Mouse (Mus musculus): ENCODE measurements at regions not wholly inside any gene's neighbourhood (a gene's known extent, or its start where the extent isn't known, plus 50 kb on each side); places are given as distances from the start of the nearest gene placed in this dataset.

GRCm38 (mm10) chr5:39150891-39151290, 274.3 kb upstream of the Clnk start:
- no peak for ATAC-seq
- Histone ChIP-seq H3K4me1 (replicated peaks) (no peaks in the 10 kb centered on the region), H3K4me3 (replicated peaks) (no peak overlapping the region), H3K27ac (no peak overlapping the region), H3K27me3 (replicated peaks) (no peaks in the 10 kb centered on the region), H3K4me2 (replicated peaks) (no peak overlapping the region), H3K9me3 (no peaks in the 10 kb centered on the region), H3K36me3 (no peaks in the 10 kb centered on the region), H3K9ac (no peak overlapping the region)
- WGBS, result 86% methylated on average over 4 of the region's 4 CpGs

GRCm38 (mm10) chr5:39145658-39146057, 269.0 kb upstream of the Clnk start:
- ATAC-seq, result no peak
- H3K4me1 ChIP-seq (replicated peaks), result no peaks in the 10 kb centered on the region
- H3K36me3 ChIP-seq, result no peaks in the 10 kb centered on the region
- no peak overlapping the region for H3K9ac ChIP-seq
- WGBS, result 47% methylated on average over 2 of the region's 2 CpGs
- no peak overlapping the region for H3K4me2 ChIP-seq (replicated peaks)
- H3K27ac ChIP-seq, result no peak overlapping the region
- no peak overlapping the region for H3K4me3 ChIP-seq (replicated peaks)
- H3K9me3 ChIP-seq, result no peaks in the 10 kb centered on the region
- no peaks in the 10 kb centered on the region for H3K27me3 ChIP-seq (replicated peaks)

DNA sequence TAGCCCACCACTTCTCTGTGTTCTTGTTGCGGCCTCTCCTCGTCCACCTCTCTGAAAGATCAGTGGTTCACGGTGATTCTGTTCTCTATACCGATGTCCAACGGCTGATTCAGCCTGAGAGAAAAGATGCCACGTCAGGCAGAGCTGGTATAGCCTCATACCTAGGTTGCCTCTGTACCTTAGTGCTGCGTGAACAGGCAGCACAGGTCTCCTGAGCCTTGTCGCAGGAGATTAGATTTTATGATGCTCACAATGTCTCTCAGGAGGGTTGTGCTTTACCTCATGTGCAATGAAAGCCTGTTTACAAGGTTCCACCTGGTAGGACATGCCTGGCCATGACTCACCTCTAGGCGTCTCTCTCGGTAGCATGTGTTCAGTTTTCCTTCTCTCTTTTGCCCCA, 267.6 kb upstream of the Clnk start:
- Histone ChIP-seq H3K27ac (no peak overlapping the region), H3K9me3 (no peaks in the 10 kb centered on the region), H3K4me3 (replicated peaks) (no peak overlapping the region), H3K36me3 (no peaks in the 10 kb centered on the region), H3K4me2 (replicated peaks) (no peak overlapping the region), H3K4me1 (replicated peaks) (no peaks in the 10 kb centered on the region), H3K9ac (no peak overlapping the region), H3K27me3 (replicated peaks) (no peaks in the 10 kb centered on the region)
- peak; percentile 17; the same call in 1 of the 2 replicates for ATAC-seq
- 68% methylated on average over 10 of the region's 10 CpGs for WGBS

DNA sequence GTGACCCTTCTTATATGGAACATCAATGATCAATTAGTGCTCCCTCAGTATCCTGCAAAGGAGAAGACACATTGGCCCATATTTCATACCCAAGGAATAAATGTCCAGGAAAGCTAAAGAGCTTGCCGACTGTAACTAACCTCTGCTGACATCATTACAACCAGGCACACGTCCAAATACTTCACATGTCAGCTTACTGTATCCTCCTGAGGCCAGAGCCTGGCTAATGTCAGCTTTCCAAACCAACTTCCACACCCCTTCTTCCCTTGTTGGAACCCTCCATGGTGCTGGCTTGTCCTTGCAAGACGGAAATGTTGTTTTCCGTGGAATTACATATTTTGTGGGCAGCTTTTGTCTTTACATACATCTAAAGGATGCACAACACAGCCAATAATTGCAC, 267.0 kb upstream of the Clnk start:
- no peaks in the 10 kb centered on the region for H3K36me3 ChIP-seq
- no peak overlapping the region for H3K9ac ChIP-seq
- 46% methylated on average over 4 of the region's 4 CpGs for WGBS
- peak; percentile 71 for ATAC-seq
- H3K4me3 ChIP-seq (replicated peaks), result no peak overlapping the region
- no peak overlapping the region for H3K27ac ChIP-seq
- no peaks in the 10 kb centered on the region for H3K27me3 ChIP-seq (replicated peaks)
- H3K4me2 ChIP-seq (replicated peaks), result no peak overlapping the region
- no peaks in the 10 kb centered on the region for H3K9me3 ChIP-seq
- H3K4me1 ChIP-seq (replicated peaks), result no peaks in the 10 kb centered on the region

DNA sequence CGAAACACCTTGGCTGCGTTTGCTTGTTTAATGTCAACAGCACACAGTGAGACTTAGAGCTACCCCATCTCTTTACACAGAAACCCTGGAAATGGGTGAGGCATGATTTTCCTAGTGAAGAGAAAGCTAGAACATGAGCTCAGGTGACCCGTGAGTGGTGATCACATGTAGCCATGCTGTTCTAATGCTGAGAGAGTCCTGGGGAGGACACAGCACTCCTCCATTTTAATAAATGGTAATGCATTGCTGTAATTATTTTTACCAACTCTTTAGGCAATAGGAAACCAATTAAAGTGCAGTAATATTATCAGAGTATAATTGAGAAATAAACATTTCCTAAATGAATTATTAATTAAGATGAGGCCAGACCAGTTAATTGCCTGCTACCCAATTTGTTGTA, 261.8 kb upstream of the Clnk start:
- Histone ChIP-seq H3K4me2 (replicated peaks) (no peak overlapping the region), H3K9me3 (no peaks in the 10 kb centered on the region), H3K36me3 (no peaks in the 10 kb centered on the region), H3K9ac (no peak overlapping the region), H3K27ac (no peak overlapping the region), H3K27me3 (replicated peaks) (no peaks in the 10 kb centered on the region), H3K4me3 (replicated peaks) (no peak overlapping the region), H3K4me1 (replicated peaks) (no peaks in the 10 kb centered on the region)
- ATAC-seq, result no peak
- WGBS, result 83% methylated on average over 3 of the region's 3 CpGs

DNA sequence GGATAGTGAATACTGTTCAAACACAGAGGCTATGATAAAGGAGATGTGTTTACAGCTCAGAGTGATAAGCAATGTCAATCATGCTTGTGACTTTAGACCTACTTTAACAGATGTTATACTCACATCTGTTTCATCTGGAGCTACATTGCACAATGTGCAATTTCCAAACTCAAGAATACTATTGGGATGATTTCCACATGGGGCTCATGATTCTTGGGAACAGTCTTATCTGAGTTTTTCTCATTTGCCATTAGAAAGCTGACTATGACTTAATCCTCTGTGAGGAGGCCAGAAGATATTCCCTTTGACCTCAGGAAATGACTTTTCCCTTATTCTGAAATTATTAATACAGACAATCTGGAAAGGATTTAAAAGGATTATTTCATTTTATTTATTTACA, 252.3 kb upstream of the Clnk start:
- no peaks in the 10 kb centered on the region for H3K27me3 ChIP-seq (replicated peaks)
- no peaks in the 10 kb centered on the region for H3K9me3 ChIP-seq
- ATAC-seq, result no peak
- H3K36me3 ChIP-seq, result no peaks in the 10 kb centered on the region
- H3K4me3 ChIP-seq (replicated peaks), result no peak overlapping the region
- H3K4me2 ChIP-seq (replicated peaks), result no peak overlapping the region
- H3K9ac ChIP-seq, result no peak overlapping the region
- no peaks in the 10 kb centered on the region for H3K4me1 ChIP-seq (replicated peaks)
- H3K27ac ChIP-seq, result no peak overlapping the region

DNA sequence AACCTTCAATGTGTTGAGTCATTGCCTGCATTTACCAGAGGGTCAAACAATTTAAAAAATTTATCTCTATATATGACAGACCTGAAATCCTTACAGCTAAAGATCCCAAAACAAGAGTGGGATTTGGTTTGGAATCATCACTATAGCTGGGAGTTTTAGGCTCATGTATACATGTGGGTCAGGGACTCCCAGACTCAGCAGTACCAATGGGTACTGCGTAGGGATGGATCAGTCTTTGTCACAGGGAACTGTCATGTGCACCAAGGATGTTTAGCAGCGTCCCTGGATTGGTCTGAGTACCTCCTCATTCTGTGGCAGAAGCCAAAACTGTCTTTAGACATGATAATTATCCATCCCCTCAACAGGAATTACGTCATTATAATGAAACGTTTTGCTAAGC, 250.2 kb upstream of the Clnk start:
- no peaks in the 10 kb centered on the region for H3K9me3 ChIP-seq
- H3K27ac ChIP-seq, result no peak overlapping the region
- ATAC-seq, result no peak
- no peak overlapping the region for H3K4me2 ChIP-seq (replicated peaks)
- no peaks in the 10 kb centered on the region for H3K27me3 ChIP-seq (replicated peaks)
- H3K9ac ChIP-seq, result no peak overlapping the region
- H3K36me3 ChIP-seq, result no peaks in the 10 kb centered on the region
- 84% methylated on average over 4 of the region's 4 CpGs for WGBS
- no peak overlapping the region for H3K4me3 ChIP-seq (replicated peaks)
- no peaks in the 10 kb centered on the region for H3K4me1 ChIP-seq (replicated peaks)

DNA sequence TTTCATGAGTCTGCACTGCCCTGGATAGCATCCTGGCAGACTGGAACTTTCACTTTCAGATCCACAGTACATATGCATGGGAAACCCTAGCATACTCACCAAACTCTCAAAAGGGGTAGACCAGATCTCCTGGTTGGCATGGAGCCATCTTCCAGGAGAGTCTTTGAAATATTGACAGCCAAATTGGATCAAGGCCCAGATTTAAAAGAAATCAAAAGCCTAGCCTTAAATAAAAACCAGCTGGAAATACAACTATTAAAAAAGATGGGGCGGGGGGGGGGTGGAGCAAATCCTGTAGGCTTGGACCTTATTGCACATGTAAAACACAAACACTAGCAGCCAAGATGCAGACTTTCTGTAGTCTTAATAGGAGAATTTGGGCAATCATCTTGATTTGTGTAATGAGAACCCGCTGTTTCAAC, 249.7 kb upstream of the Clnk start:
- WGBS, result 67% methylated on average over 2 of the region's 2 CpGs
- Histone ChIP-seq H3K9ac (no peak overlapping the region), H3K9me3 (no peaks in the 10 kb centered on the region), H3K4me2 (replicated peaks) (no peak overlapping the region), H3K27me3 (replicated peaks) (no peaks in the 10 kb centered on the region), H3K27ac (no peak overlapping the region), H3K4me1 (replicated peaks) (no peaks in the 10 kb centered on the region), H3K36me3 (no peaks in the 10 kb centered on the region), H3K4me3 (replicated peaks) (no peak overlapping the region)
- ATAC-seq, result no peak

- no peak for ATAC-seq
- no peaks in the 10 kb centered on the region for H3K4me1 ChIP-seq (replicated peaks)
- no peaks in the 10 kb centered on the region for H3K36me3 ChIP-seq
- H3K27ac ChIP-seq, result no peak overlapping the region
- no peak overlapping the region for H3K4me3 ChIP-seq (replicated peaks)
- WGBS, result 80% methylated on average over 1 of the region's 1 CpGs
- no peak overlapping the region for H3K9ac ChIP-seq
- H3K4me2 ChIP-seq (replicated peaks), result no peak overlapping the region
- H3K27me3 ChIP-seq (replicated peaks), result no peaks in the 10 kb centered on the region
- H3K9me3 ChIP-seq, result no peaks in the 10 kb centered on the region
Observed at GRCm38 (mm10) chr5:39110336-39110735, 233.7 kb upstream of the Clnk start.

DNA sequence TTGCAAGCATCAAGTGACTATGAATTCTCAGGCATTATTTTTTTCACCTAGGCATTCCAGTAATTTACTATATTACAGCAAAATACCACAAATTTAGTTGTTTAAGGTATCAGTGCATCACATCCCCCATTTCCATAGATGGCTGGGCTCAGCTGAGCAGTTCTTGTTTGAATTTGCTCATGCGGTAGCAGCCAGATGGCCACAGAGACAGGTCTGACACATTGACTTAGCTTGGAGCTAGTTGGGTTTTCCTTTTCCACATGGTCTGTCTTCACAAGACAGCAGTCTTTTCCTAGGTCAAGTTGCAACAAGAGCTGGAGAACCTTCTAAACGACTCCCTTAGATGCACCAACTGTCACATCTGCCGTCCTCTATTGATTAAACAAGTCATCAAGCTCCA, 232.9 kb upstream of the Clnk start:
- Histone ChIP-seq H3K36me3 (no peaks in the 10 kb centered on the region), H3K27me3 (replicated peaks) (no peaks in the 10 kb centered on the region)
- no peak for ATAC-seq

DNA sequence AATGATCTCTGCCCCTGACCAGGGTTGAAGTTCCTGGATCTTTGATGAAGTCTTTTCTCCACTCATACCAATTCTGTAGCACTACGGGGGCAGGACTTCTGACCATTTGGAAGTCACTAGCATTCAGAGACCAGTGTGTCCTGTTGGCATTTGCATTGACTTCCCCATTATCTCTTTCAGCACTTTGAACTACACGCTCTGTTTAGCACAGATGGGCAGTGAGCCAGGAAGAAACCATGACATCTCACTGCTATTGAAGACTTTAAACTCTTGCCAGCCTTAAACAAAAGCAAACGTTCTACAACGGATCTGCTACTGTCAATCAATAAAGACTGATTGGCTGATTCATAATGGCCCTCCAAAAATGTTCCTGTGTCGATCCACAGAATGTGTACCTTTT, 222.5 kb upstream of the Clnk start:
- 51% methylated on average over 5 of the region's 5 CpGs for WGBS
- no peak overlapping the region for H3K4me3 ChIP-seq (replicated peaks)
- no peaks in the 10 kb centered on the region for H3K36me3 ChIP-seq
- H3K27ac ChIP-seq, result no peak overlapping the region
- H3K9ac ChIP-seq, result no peak overlapping the region
- H3K27me3 ChIP-seq (replicated peaks), result no peaks in the 10 kb centered on the region
- no peaks in the 10 kb centered on the region for H3K4me1 ChIP-seq (replicated peaks)
- no peaks in the 10 kb centered on the region for H3K9me3 ChIP-seq
- H3K4me2 ChIP-seq (replicated peaks), result no peak overlapping the region
- no peak for ATAC-seq

More for the DNA sequence above, 232.9 kb upstream of the Clnk start:
- no peak overlapping the region for H3K27ac ChIP-seq
- H3K4me3 ChIP-seq (replicated peaks), result no peak overlapping the region
- 83% methylated on average over 3 of the region's 3 CpGs for WGBS
- H3K4me1 ChIP-seq (replicated peaks), result no peaks in the 10 kb centered on the region
- H3K9ac ChIP-seq, result no peak overlapping the region
- H3K4me2 ChIP-seq (replicated peaks), result no peak overlapping the region
- H3K9me3 ChIP-seq, result no peaks in the 10 kb centered on the region

- WGBS, result 67% methylated on average over 3 of the region's 3 CpGs
Observed at GRCm38 (mm10) chr5:39094875-39095274, 218.3 kb upstream of the Clnk start.

DNA sequence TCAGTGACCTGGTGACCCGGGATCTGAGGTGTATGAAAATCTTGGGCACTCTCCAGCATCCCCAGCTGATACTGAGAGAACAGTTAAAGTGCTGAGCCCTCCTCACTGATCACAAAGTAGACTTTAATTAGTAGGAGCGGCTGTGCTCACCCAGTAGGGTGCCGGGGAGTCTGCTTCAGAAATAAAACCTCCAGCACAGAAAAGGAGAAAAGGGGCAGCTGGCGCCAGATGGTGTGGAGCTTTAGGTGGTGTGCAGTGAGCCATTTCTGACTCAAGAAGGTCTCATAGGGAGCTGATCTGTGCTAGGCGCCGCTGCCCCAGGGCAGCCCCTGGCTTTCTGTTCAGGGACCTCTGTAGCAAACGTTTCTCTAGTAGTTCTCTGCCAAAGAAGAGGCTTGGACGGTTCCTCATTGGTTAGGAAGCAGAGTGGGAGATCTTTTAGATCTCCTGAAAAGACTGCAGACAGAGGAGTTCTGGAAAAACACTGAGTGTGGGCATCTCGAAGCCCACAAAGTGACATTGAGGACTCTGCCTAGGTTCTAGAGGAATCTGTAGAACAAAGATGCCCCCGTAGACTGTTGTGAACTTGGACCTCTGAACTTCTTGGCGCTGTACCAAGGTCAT, 200.1 kb upstream of the Clnk start:
- no peak overlapping the region for H3K9ac ChIP-seq
- H3K36me3 ChIP-seq, result no peaks in the 10 kb centered on the region
- 61% methylated on average over 11 of the region's 11 CpGs for WGBS
- no peaks in the 10 kb centered on the region for H3K4me1 ChIP-seq (replicated peaks)
- no peaks in the 10 kb centered on the region for H3K9me3 ChIP-seq
- H3K4me3 ChIP-seq (replicated peaks), result no peak overlapping the region
- H3K4me2 ChIP-seq (replicated peaks), result no peak overlapping the region
- no peaks in the 10 kb centered on the region for H3K27me3 ChIP-seq (replicated peaks)
- ATAC-seq, result no peak
- no peak overlapping the region for H3K27ac ChIP-seq

More at GRCm38 (mm10) chr5:39094875-39095274, 218.3 kb upstream of the Clnk start:
- Histone ChIP-seq H3K9ac (no peak overlapping the region), H3K4me3 (replicated peaks) (no peak overlapping the region), H3K9me3 (no peaks in the 10 kb centered on the region), H3K4me2 (replicated peaks) (no peak overlapping the region), H3K27ac (no peak overlapping the region), H3K4me1 (replicated peaks) (no peaks in the 10 kb centered on the region), H3K36me3 (no peaks in the 10 kb centered on the region), H3K27me3 (replicated peaks) (no peaks in the 10 kb centered on the region)
- no peak for ATAC-seq
